Mouse (Mus musculus): ENCODE results near the gene Cradd. TPM values are rescaled to one million over a fixed set of nuclear protein-coding genes. Genes with fewer than 3 reads are reported as not detected.
A peak's percentile ranks its signal among the peaks of the same experiment; 100 is the strongest.

Gene Cradd
- total RNA-seq, 2 experiments from 2014 or later, result 6.4 to 8.4 TPM

- DNase-seq, result no peak
Measured at GRCm38 (mm10) chr10:95304240-95304639, 19.7 kb downstream of the Cradd start.

GRCm38 (mm10) chr10:95302211-95303163 lies 21.4 kb downstream of the Cradd start:
- DNase-seq, result no peak

- no peak for DNase-seq
Measured at GRCm38 (mm10) chr10:95300178-95300793, 23.6 kb downstream of the Cradd start.

- no peak for DNase-seq
Measured at GRCm38 (mm10) chr10:95299808-95300133, 24.2 kb downstream of the Cradd start.

GRCm38 (mm10) chr10:95299010-95299807 lies 24.7 kb downstream of the Cradd start:
- no peak for DNase-seq

GRCm38 (mm10) chr10:95298504-95298903 lies 25.4 kb downstream of the Cradd start:
- DNase-seq, result no peak

- DNase-seq, result peak; percentile 66 to 71
Measured at GRCm38 (mm10) chr10:95297690-95298104, 26.2 kb downstream of the Cradd start.

- peak; percentile 74 to 75 for DNase-seq
Measured at GRCm38 (mm10) chr10:95297024-95297423, 26.9 kb downstream of the Cradd start.

- DNase-seq, result peak in 1 of 2 experiments; percentile 41
Measured at GRCm38 (mm10) chr10:95293261-95293660, 30.7 kb downstream of the Cradd start.

GRCm38 (mm10) chr10:95292269-95292668 lies 31.7 kb downstream of the Cradd start:
- DNase-seq, result no peak

- peak in 1 of 2 experiments; percentile 46 for DNase-seq
Measured at GRCm38 (mm10) chr10:95291133-95291876, 32.6 kb downstream of the Cradd start.

- no peak for DNase-seq
Measured at GRCm38 (mm10) chr10:95289819-95290218, 34.1 kb downstream of the Cradd start.

GRCm38 (mm10) chr10:95288206-95288605 lies 35.7 kb downstream of the Cradd start:
- no peak for DNase-seq

GRCm38 (mm10) chr10:95287351-95287750 lies 36.6 kb downstream of the Cradd start:
- DNase-seq, result no peak

- DNase-seq, result no peak
Measured at GRCm38 (mm10) chr10:95283434-95283833, 40.5 kb downstream of the Cradd start.

GRCm38 (mm10) chr10:95281996-95282395 lies 41.9 kb downstream of the Cradd start:
- DNase-seq, result no peak

- no peak for DNase-seq
Measured at GRCm38 (mm10) chr10:95281466-95281990, 42.4 kb downstream of the Cradd start.

- DNase-seq, result peak; percentile 74 to 75
Measured at GRCm38 (mm10) chr10:95280327-95280726, 43.6 kb downstream of the Cradd start.

GRCm38 (mm10) chr10:95279459-95279858 lies 44.5 kb downstream of the Cradd start:
- no peak for DNase-seq

- DNase-seq, result no peak
Measured at GRCm38 (mm10) chr10:95278085-95278484, 45.8 kb downstream of the Cradd start.

- DNase-seq, result no peak
Measured at GRCm38 (mm10) chr10:95275488-95275887, 48.4 kb downstream of the Cradd start.

GRCm38 (mm10) chr10:95273226-95273625 lies 50.7 kb downstream of the Cradd start:
- DNase-seq, result no peak
